Mouse (Mus musculus): ENCODE data around the gene Samd15. TPM values are rescaled to one million over a fixed set of nuclear protein-coding genes. Genes with fewer than 3 reads are reported as not detected.
"Not testable (repeated sequence)": the region's sequence is repeated elsewhere in the genome, so short reads cannot be mapped to it uniquely, and the experiment has no call there.

The Samd15 gene
- polyA plus RNA-seq, 1 experiment from 2014 or later: 1.9 TPM

- peak within 1 kb of the TSS; percentile 88 for H3K9ac ChIP-seq
- peak; percentile 96 for ATAC-seq (ENCODE audit: borderline replicate concordance, extremely low read depth, low FRiP score, low TSS enrichment)
- no peaks in the 10 kb centered on the region for H3K36me3 ChIP-seq
- under 1% methylated on average over 64 of the region's 70 CpGs for WGBS
- H3K9me3 ChIP-seq: no peaks in the 10 kb centered on the region
- H3K4me3 ChIP-seq: peak within 1 kb of the TSS; percentile 86
- H3K27ac ChIP-seq: peak within 1 kb of the TSS; percentile 61
- peaks cover 7% of the 10 kb centered on the region for H3K4me1 ChIP-seq
- no peaks in the 10 kb centered on the region for H3K27me3 ChIP-seq
- peak within 1 kb of the TSS; percentile 94 for H3K4me2 ChIP-seq
Measured at GRCm38 (mm10) chr12:87199973-87200586, 557 bp downstream of the Samd15 start, which contains the start of gene Tmed8. Gene Tmed8, minus strand, starts transcription at chr12:87200454.

GRCm38 (mm10) chr12:87201694-87202093 is 2.2 kb downstream of the Samd15 start:
- Histone ChIP-seq H3K36me3 (no peaks in the 10 kb centered on the region), H3K4me3 (no peak overlapping the region), H3K9ac (no peak overlapping the region), H3K9me3 (no peaks in the 10 kb centered on the region), H3K27ac (no peak overlapping the region), H3K27me3 (no peaks in the 10 kb centered on the region), H3K4me1 (peaks cover 7% of the 10 kb centered on the region), H3K4me2 (no peak overlapping the region)
- ATAC-seq (ENCODE audit: borderline replicate concordance, extremely low read depth, low FRiP score, low TSS enrichment): no peak
- 63% methylated on average over 5 of the region's 5 CpGs for WGBS

GRCm38 (mm10) chr12:87205789-87206188 is 6.3 kb downstream of the Samd15 start:
- H3K36me3 ChIP-seq; H3K27me3 ChIP-seq; H3K9me3 ChIP-seq; H3K4me2 ChIP-seq; H3K9ac ChIP-seq; H3K4me1 ChIP-seq; ATAC-seq (ENCODE audit: borderline replicate concordance, extremely low read depth, low FRiP score, low TSS enrichment); H3K4me3 ChIP-seq; H3K27ac ChIP-seq: not testable (repeated sequence)
- 88% methylated on average over 5 of the region's 5 CpGs for WGBS

- H3K9me3 ChIP-seq: no peaks in the 10 kb centered on the region
- no peak overlapping the region for H3K4me2 ChIP-seq
- no peaks in the 10 kb centered on the region for H3K27me3 ChIP-seq
- H3K9ac ChIP-seq: no peak overlapping the region
- no peaks in the 10 kb centered on the region for H3K4me1 ChIP-seq
- no peak overlapping the region for H3K4me3 ChIP-seq
- no peak overlapping the region for H3K27ac ChIP-seq
- no peaks in the 10 kb centered on the region for H3K36me3 ChIP-seq
- WGBS: 45% methylated on average over 2 of the region's 2 CpGs
- no peak for ATAC-seq (ENCODE audit: borderline replicate concordance, extremely low read depth, low FRiP score, low TSS enrichment)
Measured at GRCm38 (mm10) chr12:87212844-87213606, 13.5 kb downstream of the Samd15 start.

- Histone ChIP-seq H3K9ac (no peak overlapping the region), H3K9me3 (no peaks in the 10 kb centered on the region), H3K27me3 (no peaks in the 10 kb centered on the region), H3K27ac (no peak overlapping the region), H3K4me3 (no peak overlapping the region), H3K36me3 (no peaks in the 10 kb centered on the region), H3K4me2 (no peak overlapping the region), H3K4me1 (no peaks in the 10 kb centered on the region)
- WGBS: 66% methylated on average over 2 of the region's 2 CpGs
- no peak for ATAC-seq (ENCODE audit: borderline replicate concordance, extremely low read depth, low FRiP score, low TSS enrichment)
Measured at GRCm38 (mm10) chr12:87216053-87216452, 16.5 kb downstream of the Samd15 start.

- Histone ChIP-seq H3K9me3 (no peaks in the 10 kb centered on the region), H3K4me3 (no peak overlapping the region), H3K4me1 (no peaks in the 10 kb centered on the region), H3K36me3 (no peaks in the 10 kb centered on the region), H3K27me3 (no peaks in the 10 kb centered on the region), H3K27ac (no peak overlapping the region), H3K4me2 (no peak overlapping the region), H3K9ac (no peak overlapping the region)
- ATAC-seq (ENCODE audit: borderline replicate concordance, extremely low read depth, low FRiP score, low TSS enrichment): no peak
Measured at GRCm38 (mm10) chr12:87217596-87217995, 18.1 kb downstream of the Samd15 start.

GRCm38 (mm10) chr12:87219362-87219761 is 19.8 kb downstream of the Samd15 start:
- Histone ChIP-seq H3K4me2 (no peak overlapping the region), H3K4me1 (no peaks in the 10 kb centered on the region), H3K9ac (no peak overlapping the region), H3K27me3 (no peaks in the 10 kb centered on the region), H3K9me3 (no peaks in the 10 kb centered on the region), H3K4me3 (no peak overlapping the region), H3K27ac (no peak overlapping the region), H3K36me3 (no peaks in the 10 kb centered on the region)
- ATAC-seq (ENCODE audit: borderline replicate concordance, extremely low read depth, low FRiP score, low TSS enrichment): no peak
- 32% methylated on average over 7 of the region's 7 CpGs for WGBS

- H3K9me3 ChIP-seq: no peaks in the 10 kb centered on the region
- H3K4me3 ChIP-seq: no peak overlapping the region
- no peaks in the 10 kb centered on the region for H3K36me3 ChIP-seq
- no peak for ATAC-seq (ENCODE audit: borderline replicate concordance, extremely low read depth, low FRiP score, low TSS enrichment)
- no peak overlapping the region for H3K27ac ChIP-seq
- no peak overlapping the region for H3K9ac ChIP-seq
- no peaks in the 10 kb centered on the region for H3K27me3 ChIP-seq
- no peak overlapping the region for H3K4me2 ChIP-seq
- H3K4me1 ChIP-seq: no peaks in the 10 kb centered on the region
- WGBS: 68% methylated on average over 10 of the region's 10 CpGs
Measured at GRCm38 (mm10) chr12:87224950-87225349, 25.4 kb downstream of the Samd15 start.

GRCm38 (mm10) chr12:87226801-87227200 is 27.3 kb downstream of the Samd15 start:
- Histone ChIP-seq H3K4me2 (no peak overlapping the region), H3K4me3 (no peak overlapping the region), H3K9ac (no peak overlapping the region), H3K4me1 (no peaks in the 10 kb centered on the region), H3K27ac (no peak overlapping the region), H3K9me3 (no peaks in the 10 kb centered on the region), H3K27me3 (no peaks in the 10 kb centered on the region), H3K36me3 (no peaks in the 10 kb centered on the region)
- no peak for ATAC-seq (ENCODE audit: borderline replicate concordance, extremely low read depth, low FRiP score, low TSS enrichment)
- WGBS: 74% methylated on average over 7 of the region's 7 CpGs

- ATAC-seq (ENCODE audit: borderline replicate concordance, extremely low read depth, low FRiP score, low TSS enrichment): no peak
- Histone ChIP-seq H3K9ac (no peak overlapping the region), H3K4me1 (no peaks in the 10 kb centered on the region), H3K4me3 (no peak overlapping the region), H3K4me2 (no peak overlapping the region), H3K36me3 (no peaks in the 10 kb centered on the region), H3K9me3 (no peaks in the 10 kb centered on the region), H3K27ac (no peak overlapping the region), H3K27me3 (no peaks in the 10 kb centered on the region)
- 87% methylated on average over 2 of the region's 2 CpGs for WGBS
Measured at GRCm38 (mm10) chr12:87229633-87230032, 30.1 kb downstream of the Samd15 start.

GRCm38 (mm10) chr12:87230379-87230895 is 30.9 kb downstream of the Samd15 start:
- no peak overlapping the region for H3K4me3 ChIP-seq

GRCm38 (mm10) chr12:87236882-87237483 is 37.5 kb downstream of the Samd15 start:
- Histone ChIP-seq H3K4me2 (no peak overlapping the region), H3K4me1 (no peaks in the 10 kb centered on the region), H3K27me3 (no peaks in the 10 kb centered on the region), H3K9ac (no peak overlapping the region), H3K4me3 (no peak overlapping the region), H3K27ac (no peak overlapping the region), H3K9me3 (no peaks in the 10 kb centered on the region), H3K36me3 (peaks cover 33% of the 10 kb centered on the region)
- WGBS: 80% methylated on average over 5 of the region's 5 CpGs
- ATAC-seq (ENCODE audit: borderline replicate concordance, extremely low read depth, low FRiP score, low TSS enrichment): no peak

More at GRCm38 (mm10) chr12:87230379-87230895, 30.9 kb downstream of the Samd15 start:
- Histone ChIP-seq H3K9ac (no peak overlapping the region), H3K27ac (no peak overlapping the region), H3K9me3 (no peaks in the 10 kb centered on the region), H3K4me2 (no peak overlapping the region), H3K4me1 (no peaks in the 10 kb centered on the region), H3K27me3 (no peaks in the 10 kb centered on the region), H3K36me3 (no peaks in the 10 kb centered on the region)
- no peak for ATAC-seq (ENCODE audit: borderline replicate concordance, extremely low read depth, low FRiP score, low TSS enrichment)
